Mouse (Mus musculus) C2C12 (cell line): ENCODE results near the gene H3f3a.

ENCODE experiments used
- CTCF ChIP-seq: IDR thresholded peaks from one replicate; pipeline ENCODE4 v1.5.1; 2011; ENCODE audit not compliant: control insufficient read depth, insufficient read depth, insufficient read length
- FOSL1 ChIP-seq: IDR thresholded peaks from one replicate; pipeline ENCODE4 v1.8.0; 2011; ENCODE audit warnings: mild to moderate bottlenecking, low read length; ENCODE audit not compliant: poor library complexity, insufficient read depth, severe bottlenecking
- MAX ChIP-seq: IDR thresholded peaks from one replicate; pipeline ENCODE4 v1.6.1; 2011; ENCODE audit warnings: mild to moderate bottlenecking, control low read depth
- MYOD1 ChIP-seq: IDR thresholded peaks from one replicate; pipeline ENCODE4 v1.6.1; 2011; ENCODE audit warnings: low read depth; ENCODE audit not compliant: control insufficient read depth, insufficient read length
- MYOG ChIP-seq: IDR thresholded peaks from one replicate; pipeline ENCODE4 v1.6.1; 2011; ENCODE audit not compliant: control insufficient read depth, insufficient read length; ENCODE audit errors: extremely low read depth
- USF1 ChIP-seq: IDR thresholded peaks from one replicate; pipeline ENCODE4 v1.6.1; 2011; ENCODE audit warnings: low read depth, mild to moderate bottlenecking, control low read depth, moderate library complexity

DNA sequence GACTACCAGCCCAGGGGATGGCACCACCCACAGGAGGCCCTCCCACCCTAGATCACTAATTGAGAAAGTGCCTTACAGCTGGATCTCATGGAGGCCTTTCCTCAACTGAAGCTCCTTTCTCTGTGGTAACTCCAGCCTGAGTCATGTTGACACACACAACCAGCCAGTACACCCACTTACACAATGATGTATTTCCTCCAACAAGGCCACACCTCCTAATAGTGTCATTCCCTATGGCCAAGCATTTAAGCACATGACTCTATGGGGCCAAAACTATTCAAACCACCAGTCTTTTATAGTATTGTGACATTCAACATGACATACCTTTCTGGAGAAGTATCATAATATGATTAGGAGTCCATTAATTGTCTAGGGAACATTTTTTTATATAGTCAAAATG, 45.0 kb upstream of the H3f3a start:
- no peak for TF ChIP-seq MYOD1
- no peak for TF ChIP-seq USF1
- no peak for TF ChIP-seq CTCF
- no peak for TF ChIP-seq MAX
- no peak for TF ChIP-seq MYOG
- no peak for TF ChIP-seq FOSL1
